Mouse (Mus musculus) bone marrow, adult 2 months (tissue): ENCODE measurements around the gene Snapc2.
A peak's percentile ranks its signal among the peaks of the same experiment; 100 is the strongest.

ENCODE experiments used
- CTCF ChIP-seq: fragments of 200-500 bp; IDR thresholded peaks from 2 replicates; pipeline ENCODE4 v1.5.1; 2011; ENCODE audit warnings: low read length, control low read depth; ENCODE audit not compliant: control insufficient read depth, insufficient read depth
- POLR2A ChIP-seq: fragments of 200-500 bp; IDR thresholded peaks from 2 replicates; pipeline ENCODE4 v1.6.1; 2011; ENCODE audit warnings: low read depth, mild to moderate bottlenecking, control low read depth, low read length, borderline replicate concordance; ENCODE audit not compliant: control insufficient read depth

DNA sequence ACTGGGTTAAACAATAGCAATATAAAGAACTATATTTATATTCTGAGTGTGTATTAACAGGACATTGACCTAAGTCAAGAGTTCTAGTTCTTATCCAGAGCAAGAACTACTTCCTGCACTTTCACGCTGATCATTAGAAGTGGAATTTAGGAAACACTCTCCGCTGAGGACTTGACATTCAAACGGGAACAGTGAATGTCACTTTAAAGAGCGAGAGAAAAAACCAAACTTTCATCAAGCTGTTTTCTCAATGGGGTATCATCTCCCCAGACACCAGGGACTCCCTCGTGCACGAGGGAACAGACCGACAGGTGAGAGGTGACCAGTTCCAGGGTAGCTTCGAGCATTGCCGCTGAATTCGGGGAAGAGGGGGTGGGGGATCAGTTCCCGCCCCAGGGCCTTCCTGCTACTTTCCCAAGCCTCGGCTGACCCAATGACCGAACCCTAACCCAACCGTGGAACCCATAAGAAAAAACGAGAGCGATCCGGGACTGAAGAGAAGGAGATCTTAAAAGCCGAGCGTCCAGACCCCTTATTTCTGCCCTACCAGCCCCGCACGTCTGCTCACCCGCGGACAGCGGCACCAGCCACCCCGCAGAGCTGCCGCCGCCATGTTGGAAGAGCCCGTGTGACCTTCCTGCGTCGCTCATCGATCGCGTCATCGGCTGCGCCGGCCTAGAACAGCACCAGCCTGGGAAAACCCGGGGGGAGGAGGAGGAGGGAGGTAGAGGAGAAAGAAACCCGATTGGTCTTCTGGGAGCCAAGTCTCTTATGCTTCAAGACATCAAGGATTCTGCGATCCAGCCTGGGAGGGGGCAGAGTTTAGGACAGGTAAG lies 22.6 kb downstream of the Snapc2 start, which contains the start of gene Timm44:
- TF ChIP-seq CTCF (no peak), POLR2A (peak; percentile 76; the same call in 1 of the 2 replicates)
